Mouse (Mus musculus) cerebellum, postnatal 14 days (tissue): ENCODE data around the gene Ppp1r15a.
"Not testable (repeated sequence)": the region's sequence is repeated elsewhere in the genome, so short reads cannot be mapped to it uniquely, and the experiment has no call there.

Experiments used
- DNase-seq, 2 experiments: peaks; one replicate each; pipeline ENCODE4 v3.0.0; 2021; ENCODE audit warnings: mixed read lengths in 2 of 2

The Ppp1r15a gene

DNA sequence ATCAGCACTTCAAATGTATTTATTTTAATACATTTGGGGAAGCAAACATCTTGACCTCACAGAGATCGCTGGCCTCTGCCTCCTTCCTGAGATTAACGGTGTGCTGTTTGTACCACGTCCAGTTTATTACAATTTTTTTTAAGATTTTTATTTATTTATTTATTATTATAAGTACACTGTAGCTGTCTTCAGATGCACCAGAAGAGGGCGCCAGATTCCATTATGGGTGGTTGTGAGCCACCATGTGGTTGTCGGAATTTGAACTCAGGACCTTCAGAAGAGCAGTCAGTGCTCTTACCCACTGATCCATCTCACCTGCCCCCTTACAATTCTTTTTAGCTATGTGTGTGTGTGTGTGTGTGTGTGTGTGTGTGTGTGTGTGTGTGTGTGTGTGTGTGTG is 9.2 kb downstream of the Ppp1r15a start:
- DNase-seq = not testable (repeated sequence)

- DNase-seq = no peak
Observed at GRCm38 (mm10) chr7:45515436-45515835, 10.6 kb downstream of the Ppp1r15a start.

- no peak for DNase-seq
Observed at GRCm38 (mm10) chr7:45514411-45514810, 11.7 kb downstream of the Ppp1r15a start.

GRCm38 (mm10) chr7:45509912-45510787 is 15.9 kb downstream of the Ppp1r15a start, which contains the start of gene Nucb1:
TSS of gene Nucb1 (minus strand) at chr7:45510406.
- peak; percentile 94 to 95 for DNase-seq

DNA sequence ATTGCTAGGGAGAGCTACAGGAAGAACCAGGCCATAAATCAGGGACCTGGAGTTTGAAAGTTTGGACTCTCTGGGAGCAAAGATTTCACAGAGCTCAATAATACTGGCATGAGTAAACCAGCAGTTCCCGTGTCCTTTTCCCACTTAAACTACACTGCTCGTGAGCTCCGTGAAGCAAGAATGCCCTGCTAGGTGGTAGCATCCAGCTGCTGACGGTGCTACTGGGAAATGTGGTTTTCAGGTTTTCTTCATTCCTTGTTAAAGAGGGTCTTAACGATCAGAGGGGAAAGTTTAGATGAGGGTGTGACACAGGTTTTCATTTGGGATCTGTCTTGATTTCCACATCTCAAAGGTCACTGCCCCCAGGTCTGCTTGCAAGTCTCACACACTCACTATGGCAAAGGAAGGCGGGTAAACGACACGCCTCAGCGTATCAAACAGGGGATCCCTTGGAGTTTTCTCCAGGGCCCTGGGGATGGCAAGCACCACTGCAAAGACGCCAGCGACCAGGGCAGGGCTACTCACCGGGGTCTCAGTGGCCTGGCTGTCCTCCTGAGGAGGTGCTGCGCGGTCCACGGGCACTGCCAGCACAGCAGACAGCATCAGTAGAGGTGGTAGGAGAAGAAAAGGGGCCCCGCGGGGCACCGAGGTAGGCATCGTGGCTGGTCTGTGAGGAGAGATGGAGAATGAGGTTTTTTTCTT is 16.7 kb downstream of the Ppp1r15a start:
- peak in 1 of 2 experiments; percentile 32 for DNase-seq

- DNase-seq = no peak
Observed at GRCm38 (mm10) chr7:45508561-45508960, 17.5 kb downstream of the Ppp1r15a start.

DNA sequence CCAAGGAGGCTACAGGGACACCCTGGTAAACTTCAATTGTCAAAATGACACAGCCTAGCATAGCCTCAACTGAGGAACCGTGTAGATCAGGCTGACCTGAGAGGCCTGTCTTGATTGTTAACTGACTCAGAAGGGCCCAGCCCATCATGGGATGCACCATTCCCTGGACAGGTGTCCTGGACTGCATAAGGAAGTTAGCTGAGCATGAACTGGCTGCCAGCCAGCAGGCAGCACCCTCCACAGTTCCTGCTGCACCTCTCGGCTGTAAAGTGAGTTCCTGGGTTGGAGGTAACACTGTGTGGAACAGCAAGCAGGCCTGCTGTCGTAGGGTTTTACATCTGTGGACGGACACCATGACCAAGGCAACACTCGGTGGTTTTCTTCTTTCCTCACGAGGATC is 18.5 kb downstream of the Ppp1r15a start:
- no peak for DNase-seq

DNA sequence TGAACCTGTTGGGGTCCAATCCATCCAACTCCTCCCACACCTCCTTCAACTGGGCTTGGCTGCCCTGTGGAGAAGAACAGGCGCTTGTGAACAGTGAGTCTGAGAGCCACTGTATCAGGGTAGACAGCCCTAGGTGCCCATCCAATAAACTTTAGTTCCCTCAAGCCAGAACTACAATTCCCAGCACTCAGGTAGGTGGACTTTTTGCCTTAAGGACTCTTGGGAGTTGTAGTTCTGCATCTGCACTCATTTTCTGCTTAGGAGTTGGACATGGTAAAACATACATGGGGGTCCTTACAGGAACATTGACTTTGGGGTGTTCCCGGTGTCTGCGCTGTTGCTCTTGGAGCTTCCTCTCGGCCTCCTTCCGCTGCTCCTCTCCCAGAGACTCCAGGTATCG is 27.6 kb downstream of the Ppp1r15a start:
- DNase-seq = no peak

DNA sequence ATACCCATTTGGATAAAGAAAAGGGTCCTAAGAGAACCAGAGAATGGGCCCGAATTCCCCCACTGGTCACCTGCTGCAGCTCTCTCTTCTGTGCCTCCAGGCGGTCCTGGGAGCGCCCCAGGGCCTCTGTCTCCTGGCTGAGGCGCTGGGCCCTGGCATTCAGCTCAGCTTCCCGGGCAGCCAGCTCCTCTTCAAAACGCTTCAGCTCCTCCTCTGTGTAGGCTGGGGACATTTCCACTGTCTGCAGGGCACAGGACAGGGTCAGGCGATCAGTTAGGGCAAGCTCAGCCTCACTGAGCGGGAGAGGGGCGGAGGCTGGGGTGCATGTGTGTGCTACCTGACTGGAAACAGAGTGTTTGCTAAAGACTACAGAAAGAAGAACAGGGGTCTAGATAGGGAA is 31.5 kb downstream of the Ppp1r15a start:
- no peak for DNase-seq

- DNase-seq = peak; percentile 80 to 81
Observed at GRCm38 (mm10) chr7:45492951-45493350, 33.1 kb downstream of the Ppp1r15a start.

GRCm38 (mm10) chr7:45492225-45492844 is 33.7 kb downstream of the Ppp1r15a start:
- peak in 1 of 2 experiments; percentile 39 for DNase-seq

GRCm38 (mm10) chr7:45491264-45491663 is 34.8 kb downstream of the Ppp1r15a start:
- peak in 1 of 2 experiments; percentile 30 for DNase-seq

DNA sequence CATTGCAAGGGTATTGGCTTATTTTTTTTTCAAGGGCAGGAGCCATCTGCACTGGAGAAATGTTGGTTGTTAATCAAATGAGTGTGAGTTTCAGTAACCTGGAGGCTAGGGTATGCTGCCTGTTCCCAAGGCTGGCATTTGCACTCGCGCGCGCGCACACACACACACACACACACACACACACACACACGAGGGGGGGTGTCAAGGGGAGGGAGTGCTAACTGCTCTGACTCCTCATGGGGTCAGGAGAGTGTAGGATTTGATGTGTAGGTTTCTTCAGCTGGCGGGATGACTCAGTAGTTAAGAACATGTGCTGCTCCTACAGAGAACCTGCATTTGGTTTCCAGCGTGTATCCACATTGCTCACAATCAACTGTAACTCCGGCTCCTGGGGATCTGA is 35.2 kb downstream of the Ppp1r15a start:
- DNase-seq = no peak

DNA sequence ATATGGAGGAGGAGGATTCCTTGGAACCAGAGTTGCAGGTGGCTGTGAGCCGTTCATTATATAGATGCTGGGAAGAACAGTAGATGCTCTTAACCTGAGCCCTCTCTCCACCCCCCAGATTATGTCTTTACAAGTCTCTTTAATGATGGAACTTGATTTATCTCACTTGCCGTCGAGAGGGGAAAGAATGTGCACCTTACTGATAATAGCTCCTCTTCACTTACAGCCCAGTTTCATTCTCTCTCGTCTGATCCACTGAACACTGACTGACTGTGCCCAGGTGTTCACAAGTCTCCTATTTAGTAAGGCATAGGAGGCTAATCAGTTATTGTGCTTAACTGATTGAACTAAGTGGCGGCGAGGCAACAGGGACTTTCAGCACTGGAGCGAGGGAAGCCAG is 36.5 kb downstream of the Ppp1r15a start:
- DNase-seq = no peak

DNA sequence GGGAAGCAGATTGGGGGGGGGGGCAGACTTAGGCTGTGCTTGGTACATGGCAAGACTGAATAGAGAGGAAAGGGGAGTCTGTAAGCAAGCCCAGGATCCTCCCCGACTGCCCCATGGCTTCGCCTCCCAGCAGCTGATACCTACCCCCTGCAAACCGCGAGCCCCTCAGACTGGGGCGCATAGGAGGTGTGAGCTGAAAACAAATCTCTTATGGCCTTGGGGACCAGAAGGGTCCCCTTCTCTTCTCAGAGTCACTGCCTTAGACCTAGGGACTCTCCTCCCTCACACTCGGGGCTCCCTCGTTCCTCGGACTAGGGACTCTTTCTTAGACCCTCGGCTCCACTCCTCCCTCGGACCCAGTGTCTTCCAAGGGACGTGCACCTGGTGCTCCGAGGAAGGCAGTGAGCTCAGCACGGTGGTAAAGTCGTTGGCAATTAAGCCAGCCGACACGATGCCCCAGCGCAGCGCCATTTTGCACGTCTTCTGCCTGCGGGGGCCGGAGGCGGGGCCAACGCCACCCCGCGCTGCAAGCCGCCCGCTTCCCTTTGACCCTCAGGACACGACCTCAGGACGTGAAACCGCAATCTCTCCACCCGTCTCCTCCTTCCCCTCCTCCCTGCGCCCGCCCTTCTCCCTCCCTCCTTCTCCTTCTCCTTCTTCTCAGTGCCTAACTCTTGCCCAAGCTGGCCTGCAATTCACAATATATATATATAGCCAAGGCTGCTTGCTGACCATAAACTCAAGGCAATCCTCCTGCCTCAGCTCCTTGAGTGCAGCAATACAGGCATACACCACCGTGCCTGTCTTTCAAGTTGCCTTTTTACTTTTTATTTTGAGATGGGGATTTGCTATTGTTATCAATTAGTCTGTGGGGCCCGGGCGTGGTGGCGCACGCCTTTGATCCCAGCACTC is 37.5 kb downstream of the Ppp1r15a start, which contains the start of gene Dhdh:
Gene Dhdh (minus strand): TSS at position 513 of the 912 bp plus-strand sequence.
- DNase-seq = peak; percentile 70 to 73

GRCm38 (mm10) chr7:45487861-45488292 is 38.2 kb downstream of the Ppp1r15a start:
- peak in 1 of 2 experiments; percentile 30 for DNase-seq

- DNase-seq = no peak
Observed at GRCm38 (mm10) chr7:45486761-45487415, 39.2 kb downstream of the Ppp1r15a start, which contains the start of gene Gm45808. TSS of gene Gm45808 (minus strand) at chr7:45486811.

- DNase-seq = no peak
Observed at GRCm38 (mm10) chr7:45486158-45486557, 39.9 kb downstream of the Ppp1r15a start.

DNA sequence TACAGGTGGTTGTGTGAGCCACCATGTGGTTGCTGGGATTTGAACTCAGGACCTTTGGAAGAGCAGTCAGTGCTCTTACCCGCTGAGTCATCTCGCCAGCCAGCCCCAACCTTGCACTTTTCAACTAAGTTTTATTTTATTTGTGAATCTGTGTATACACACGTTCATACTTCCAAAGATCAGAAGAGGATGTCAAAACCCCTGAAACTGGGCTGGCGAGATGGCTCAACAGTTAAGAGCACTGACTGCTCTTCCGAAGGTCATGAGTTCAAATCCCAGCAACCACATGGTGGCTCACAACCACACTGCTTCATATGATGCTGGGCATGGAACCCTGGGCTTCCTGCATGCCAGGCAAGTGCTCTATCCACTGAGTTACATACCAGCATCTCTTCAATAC is 41.1 kb downstream of the Ppp1r15a start:
- not testable (repeated sequence) for DNase-seq

DNA sequence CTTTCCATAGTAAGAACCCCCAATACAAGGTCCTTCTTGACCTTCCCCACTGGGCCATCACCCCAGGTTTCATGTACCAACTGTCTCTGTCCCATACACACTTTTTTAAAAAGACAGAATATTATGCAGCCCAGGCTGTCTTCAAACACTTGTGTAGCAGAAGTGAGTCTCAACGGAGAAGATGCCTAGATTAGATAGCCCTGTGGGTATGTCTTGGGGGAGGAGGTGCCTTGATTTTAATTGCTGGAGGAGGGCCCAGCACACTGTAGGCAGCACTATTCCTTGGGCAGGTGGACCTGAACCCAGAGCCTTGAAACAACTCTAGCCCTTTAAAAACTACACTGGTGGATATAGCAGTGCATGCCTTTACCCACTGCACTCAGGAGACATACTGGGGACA is 43.9 kb downstream of the Ppp1r15a start:
- DNase-seq = no peak

DNA sequence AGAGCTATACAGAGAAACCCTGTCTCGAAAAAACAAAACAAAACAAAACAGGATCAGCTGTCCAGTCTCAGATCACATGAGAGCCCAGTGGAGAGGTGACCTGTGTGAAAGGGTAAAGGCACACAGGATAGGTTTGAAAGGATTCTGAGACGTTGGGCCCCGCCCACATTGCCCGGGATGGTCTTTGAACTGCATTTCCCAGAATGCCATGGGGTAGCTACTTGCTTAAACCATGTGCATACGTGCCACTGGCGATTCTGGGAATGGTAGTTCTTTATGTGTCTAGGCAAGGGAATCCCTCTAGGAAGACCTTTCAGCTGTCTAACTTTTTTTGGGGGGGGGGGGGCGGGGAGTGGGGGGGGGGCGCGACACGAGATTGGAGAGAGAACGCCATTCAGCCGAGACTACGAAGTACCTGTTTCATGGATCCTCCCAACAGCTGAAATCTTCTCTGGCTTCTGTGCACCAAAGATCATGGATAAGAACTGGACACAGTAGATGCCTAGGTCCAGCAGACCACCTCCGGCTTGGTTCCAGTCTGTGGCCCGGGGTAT is 44.6 kb downstream of the Ppp1r15a start, which contains the start of gene Tulp2:
Gene Tulp2 (plus strand): TSS at position 504 of the 554 bp plus-strand sequence.
- DNase-seq = peak; percentile 79
